Mouse (Mus musculus): ENCODE results near the gene Filip1. TPM values are rescaled to one million over a fixed set of nuclear protein-coding genes. Genes with fewer than 3 reads are reported as not detected.
"Not testable (repeated sequence)": the region's sequence is repeated elsewhere in the genome, so short reads cannot be mapped to it uniquely, and the experiment has no call there.

Filip1 gene
- 0.35 and 1.1 TPM in 2 replicates for total RNA-seq (2017)

- no peak for ATAC-seq (replicated peaks in 1 of 2; ENCODE audit: insufficient read depth in 1 of 2, low FRiP score in 2 of 2, low TSS enrichment in 1 of 2, low read depth in 1 of 2, poor library complexity in 2 of 2, severe bottlenecking in 2 of 2)
Observed at GRCm38 (mm10) chr9:80012751-80013150, at the start of gene Filip1. TSS of gene Filip1 (minus strand) at chr9:80012851.

GRCm38 (mm10) chr9:80057690-80058089 lies 45.0 kb upstream of the Filip1 start:
- ATAC-seq (replicated peaks in 1 of 2; ENCODE audit: insufficient read depth in 1 of 2, low FRiP score in 2 of 2, low TSS enrichment in 1 of 2, low read depth in 1 of 2, poor library complexity in 2 of 2, severe bottlenecking in 2 of 2): peak; percentile 99

DNA sequence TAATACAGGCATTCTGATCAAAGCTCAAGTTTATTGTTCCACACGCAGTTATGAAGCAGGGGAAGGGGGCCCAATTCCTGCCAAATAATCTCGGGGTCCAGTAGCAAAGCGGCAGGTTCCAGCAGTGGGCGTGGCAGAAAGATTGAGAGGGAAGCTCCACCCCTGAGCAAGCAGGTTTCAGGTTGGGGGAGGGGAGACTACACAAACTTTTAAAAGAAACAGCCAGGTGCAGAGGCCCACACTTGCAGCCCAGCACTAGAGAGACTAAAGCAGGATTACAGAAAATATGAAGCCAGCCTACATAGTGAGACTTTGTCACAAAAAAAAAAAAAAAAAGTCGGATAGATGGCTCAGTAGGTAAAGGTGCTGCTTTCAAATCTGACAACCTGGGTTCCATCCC lies 40.3 kb upstream of the Filip1 start:
- ATAC-seq (replicated peaks in 1 of 2; ENCODE audit: insufficient read depth in 1 of 2, low FRiP score in 2 of 2, low TSS enrichment in 1 of 2, low read depth in 1 of 2, poor library complexity in 2 of 2, severe bottlenecking in 2 of 2): no peak

GRCm38 (mm10) chr9:80049271-80049670 lies 36.6 kb upstream of the Filip1 start:
- not testable (repeated sequence) for ATAC-seq (replicated peaks in 1 of 2; ENCODE audit: insufficient read depth in 1 of 2, low FRiP score in 2 of 2, low TSS enrichment in 1 of 2, low read depth in 1 of 2, poor library complexity in 2 of 2, severe bottlenecking in 2 of 2)

- ATAC-seq (replicated peaks in 1 of 2; ENCODE audit: insufficient read depth in 1 of 2, low FRiP score in 2 of 2, low TSS enrichment in 1 of 2, low read depth in 1 of 2, poor library complexity in 2 of 2, severe bottlenecking in 2 of 2): not testable (repeated sequence)
Observed at GRCm38 (mm10) chr9:80044301-80044700, 31.6 kb upstream of the Filip1 start.

- no peak for ATAC-seq (replicated peaks in 1 of 2; ENCODE audit: insufficient read depth in 1 of 2, low FRiP score in 2 of 2, low TSS enrichment in 1 of 2, low read depth in 1 of 2, poor library complexity in 2 of 2, severe bottlenecking in 2 of 2)
Observed at GRCm38 (mm10) chr9:80039296-80039815, 26.7 kb upstream of the Filip1 start.

DNA sequence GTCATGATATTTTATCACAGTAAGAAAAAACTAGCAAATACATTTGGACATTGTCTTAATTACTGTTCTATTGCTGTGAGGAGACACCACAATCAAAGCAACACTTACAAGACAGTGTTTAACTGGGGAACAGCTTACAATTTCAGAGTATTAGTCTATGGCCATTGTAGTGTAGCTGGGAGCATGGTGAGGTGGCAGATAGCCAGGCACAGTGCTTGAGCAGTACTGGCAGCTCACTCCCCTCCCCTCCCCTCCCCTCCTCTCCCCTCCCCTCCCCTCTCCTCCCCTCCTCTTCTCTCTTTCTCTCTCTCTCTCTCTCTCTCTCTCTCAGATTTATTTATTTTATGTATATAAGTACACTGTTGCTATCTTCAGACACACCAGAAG lies 25.3 kb upstream of the Filip1 start:
- no peak for ATAC-seq (replicated peaks in 1 of 2; ENCODE audit: insufficient read depth in 1 of 2, low FRiP score in 2 of 2, low TSS enrichment in 1 of 2, low read depth in 1 of 2, poor library complexity in 2 of 2, severe bottlenecking in 2 of 2)

GRCm38 (mm10) chr9:80037262-80037996 lies 24.8 kb upstream of the Filip1 start:
- no peak for ATAC-seq (replicated peaks in 1 of 2; ENCODE audit: insufficient read depth in 1 of 2, low FRiP score in 2 of 2, low TSS enrichment in 1 of 2, low read depth in 1 of 2, poor library complexity in 2 of 2, severe bottlenecking in 2 of 2)

GRCm38 (mm10) chr9:80026581-80027021 lies 13.9 kb upstream of the Filip1 start:
- ATAC-seq (replicated peaks in 1 of 2; ENCODE audit: insufficient read depth in 1 of 2, low FRiP score in 2 of 2, low TSS enrichment in 1 of 2, low read depth in 1 of 2, poor library complexity in 2 of 2, severe bottlenecking in 2 of 2): no peak

GRCm38 (mm10) chr9:80026017-80026416 lies 13.4 kb upstream of the Filip1 start:
- ATAC-seq (replicated peaks in 1 of 2; ENCODE audit: insufficient read depth in 1 of 2, low FRiP score in 2 of 2, low TSS enrichment in 1 of 2, low read depth in 1 of 2, poor library complexity in 2 of 2, severe bottlenecking in 2 of 2): peak; percentile 77 to 82

GRCm38 (mm10) chr9:80025347-80025746 lies 12.7 kb upstream of the Filip1 start:
- not testable (repeated sequence) for ATAC-seq (replicated peaks in 1 of 2; ENCODE audit: insufficient read depth in 1 of 2, low FRiP score in 2 of 2, low TSS enrichment in 1 of 2, low read depth in 1 of 2, poor library complexity in 2 of 2, severe bottlenecking in 2 of 2)

GRCm38 (mm10) chr9:80022821-80023220 lies 10.2 kb upstream of the Filip1 start:
- no peak for ATAC-seq (replicated peaks in 1 of 2; ENCODE audit: insufficient read depth in 1 of 2, low FRiP score in 2 of 2, low TSS enrichment in 1 of 2, low read depth in 1 of 2, poor library complexity in 2 of 2, severe bottlenecking in 2 of 2)

DNA sequence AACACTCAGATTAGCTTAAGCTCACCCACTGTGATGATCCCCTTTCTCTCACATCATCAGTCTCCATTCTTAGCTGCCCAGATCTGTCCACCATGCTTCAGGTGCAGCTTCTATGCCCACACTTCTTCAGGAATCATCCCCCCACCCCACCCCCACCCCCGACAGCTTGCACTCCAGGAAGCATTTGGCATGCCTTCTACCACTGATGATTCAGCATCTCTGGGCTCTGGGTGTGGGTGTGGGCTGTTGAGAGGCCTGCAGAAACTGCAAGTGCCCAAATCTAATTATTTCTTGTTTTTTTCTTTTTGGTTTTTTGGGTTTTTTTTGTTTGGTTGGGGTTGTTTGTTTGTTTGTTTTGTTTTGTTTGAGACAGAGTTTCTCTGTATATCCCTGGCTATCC lies 9.0 kb upstream of the Filip1 start:
- ATAC-seq (replicated peaks in 1 of 2; ENCODE audit: insufficient read depth in 1 of 2, low FRiP score in 2 of 2, low TSS enrichment in 1 of 2, low read depth in 1 of 2, poor library complexity in 2 of 2, severe bottlenecking in 2 of 2): peak in 1 of 2 experiments; percentile 46; a peak in 1 of 4 replicates

GRCm38 (mm10) chr9:80020429-80020828 lies 7.8 kb upstream of the Filip1 start:
- ATAC-seq (replicated peaks in 1 of 2; ENCODE audit: insufficient read depth in 1 of 2, low FRiP score in 2 of 2, low TSS enrichment in 1 of 2, low read depth in 1 of 2, poor library complexity in 2 of 2, severe bottlenecking in 2 of 2): no peak

DNA sequence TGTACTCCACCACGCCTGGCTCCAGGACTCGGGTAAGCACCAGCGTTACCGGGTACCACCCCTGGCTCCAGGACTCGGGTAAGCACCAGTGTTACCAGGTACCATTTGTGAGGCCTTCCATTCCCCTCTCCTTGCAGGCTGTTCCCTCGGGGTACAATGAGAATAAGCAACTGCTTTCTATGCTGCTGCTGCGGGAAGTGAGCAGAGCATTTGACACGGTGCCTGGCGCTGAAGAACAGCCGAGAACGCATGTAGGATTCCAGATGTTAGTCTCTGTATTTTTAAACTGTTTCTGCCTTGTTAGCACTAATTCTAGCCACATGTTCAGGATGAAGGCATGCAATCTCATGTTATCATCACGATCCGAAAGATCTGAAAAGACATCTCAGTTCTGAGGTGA lies 635 bp downstream of the Filip1 start:
- ATAC-seq (replicated peaks in 1 of 2; ENCODE audit: insufficient read depth in 1 of 2, low FRiP score in 2 of 2, low TSS enrichment in 1 of 2, low read depth in 1 of 2, poor library complexity in 2 of 2, severe bottlenecking in 2 of 2): no peak

DNA sequence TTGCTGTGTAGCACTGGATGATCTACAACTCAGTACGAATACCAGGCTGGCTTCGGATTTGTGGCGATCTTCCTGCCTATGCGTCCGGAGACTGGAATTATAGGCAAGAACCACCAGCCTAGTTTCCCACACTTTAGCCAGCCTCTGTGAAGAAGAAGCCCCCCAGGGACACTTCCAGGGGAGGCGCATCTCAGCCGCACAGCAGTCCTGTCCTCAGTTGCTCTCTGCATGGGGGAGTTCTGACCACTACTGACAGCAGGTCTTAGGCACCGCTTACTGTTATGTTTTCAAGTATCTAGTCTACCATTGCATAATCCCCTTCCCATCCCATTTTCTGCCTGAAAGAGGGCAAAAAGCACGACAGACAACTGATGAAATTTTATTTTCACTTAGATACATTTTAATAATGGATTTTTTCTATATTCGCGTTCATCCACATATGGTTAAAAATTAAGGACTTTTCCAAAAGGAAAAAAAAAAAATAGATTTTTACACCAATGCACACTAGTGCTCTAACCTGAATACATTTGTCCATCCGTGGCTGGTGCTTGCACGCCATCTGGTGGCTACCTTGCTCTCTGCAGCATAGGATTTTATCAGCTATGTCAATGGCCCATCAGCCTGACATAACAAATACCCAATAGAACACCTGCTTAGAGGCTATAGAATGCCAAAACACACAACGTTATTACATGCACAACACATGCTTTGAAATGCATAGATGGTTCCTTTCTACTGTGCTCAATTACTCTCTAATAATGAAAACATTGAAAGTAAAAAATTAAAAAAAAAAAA lies 10.1 kb downstream of the Filip1 start:
- peak; percentile 69 to 89; a peak in 3 of 4 replicates for ATAC-seq (replicated peaks in 1 of 2; ENCODE audit: insufficient read depth in 1 of 2, low FRiP score in 2 of 2, low TSS enrichment in 1 of 2, low read depth in 1 of 2, poor library complexity in 2 of 2, severe bottlenecking in 2 of 2)

- ATAC-seq (replicated peaks in 1 of 2; ENCODE audit: insufficient read depth in 1 of 2, low FRiP score in 2 of 2, low TSS enrichment in 1 of 2, low read depth in 1 of 2, poor library complexity in 2 of 2, severe bottlenecking in 2 of 2): no peak
Observed at GRCm38 (mm10) chr9:79997282-79997681, 15.4 kb downstream of the Filip1 start.

GRCm38 (mm10) chr9:79994296-79994695 lies 18.4 kb downstream of the Filip1 start:
- no peak for ATAC-seq (replicated peaks in 1 of 2; ENCODE audit: insufficient read depth in 1 of 2, low FRiP score in 2 of 2, low TSS enrichment in 1 of 2, low read depth in 1 of 2, poor library complexity in 2 of 2, severe bottlenecking in 2 of 2)
